Mouse (Mus musculus): ENCODE measurements at regions not wholly inside any gene's neighbourhood (a gene's known extent, or its start where the extent isn't known, plus 50 kb on each side); places are given as distances from the start of the nearest gene placed in this dataset.

DNA sequence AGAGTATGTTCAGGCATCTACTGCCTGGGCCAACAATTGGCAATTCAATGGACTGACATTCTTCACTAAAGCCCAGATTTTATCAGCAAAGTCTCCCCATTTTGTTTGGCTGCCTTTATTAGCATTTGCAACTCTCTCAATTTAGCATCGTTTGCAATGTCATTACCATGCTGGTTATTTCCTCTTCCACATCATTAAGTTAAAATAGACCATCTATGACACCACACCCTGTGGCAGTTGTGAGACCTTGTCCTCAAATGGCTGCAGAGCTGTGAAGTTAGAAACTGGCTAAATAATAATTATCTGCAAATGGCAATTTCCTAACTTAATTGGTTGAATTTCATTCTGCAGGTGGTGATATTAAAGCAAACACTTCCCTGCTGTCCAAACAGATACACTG is 381.8 kb downstream of the H2al1n start:
- no peak for DNase-seq (ENCODE audit: low read depth, low spot score)
- in situ Hi-C loops (cut with MboI; ENCODE audit: low sequenced_read_pairs in 2 of 2, unreplicated experiment in 2 of 2), result no loop called here

DNA sequence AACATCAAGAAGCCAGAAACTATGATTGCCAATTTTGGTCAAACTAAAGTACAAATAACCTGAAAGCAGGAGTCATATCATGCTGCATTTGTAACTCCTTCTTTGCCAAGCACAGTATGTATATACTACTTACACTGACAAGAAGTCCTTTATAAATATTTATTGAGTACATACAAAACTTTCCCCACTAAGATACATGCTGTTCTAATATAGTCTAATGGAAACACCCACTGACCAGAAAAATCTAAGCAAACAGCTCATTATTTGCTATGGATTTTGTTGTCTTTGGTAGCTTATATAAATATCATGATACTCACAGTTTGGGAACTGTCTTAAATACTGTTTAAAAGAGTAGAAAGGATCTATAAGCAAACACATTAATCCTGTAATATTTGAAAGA is 385.9 kb downstream of the H2al1n start:
- TF ChIP-seq ZNF384 (IDR thresholded peaks at IDR 0.05; ENCODE audit: low read depth, low read length), result no peak
- no peak for TF ChIP-seq ZC3H11A (IDR thresholded peaks at IDR 0.05; ENCODE audit: borderline replicate concordance, low read depth, low read length)
- TF ChIP-seq HCFC1 (IDR thresholded peaks at IDR 0.05; ENCODE audit: borderline replicate concordance, insufficient read depth, low read length), result no peak
- TF ChIP-seq CHD2 (IDR thresholded peaks at IDR 0.05; ENCODE audit: low read depth, low read length), result no peak
- no peak for TF ChIP-seq MAFK (IDR thresholded peaks at IDR 0.05; ENCODE audit: insufficient read depth, low read depth, low read length)
- H3K4me1 ChIP-seq (ENCODE audit: control insufficient read depth in 2 of 2, insufficient read depth in 2 of 2, low read length in 2 of 2, poor library complexity in 1 of 2), result no peaks in the 10 kb centered on the region
- in situ Hi-C loops (cut with MboI; ENCODE audit: low sequenced_read_pairs in 2 of 2, unreplicated experiment in 2 of 2), result no loop called here
- no peak for DNase-seq (ENCODE audit: low read depth, low spot score)
- H3K9me3 ChIP-seq (ENCODE audit: control insufficient read depth, insufficient read depth, low read depth, low read length), result no peaks in the 10 kb centered on the region
- no peak overlapping the region for H3K4me3 ChIP-seq (ENCODE audit: insufficient read depth in 1 of 2, low read depth in 1 of 2, low read length in 2 of 2, poor library complexity in 1 of 2, severe bottlenecking in 1 of 2)
- no peak overlapping the region for H3K27ac ChIP-seq (ENCODE audit: insufficient read depth, low read depth, low read length, poor library complexity, severe bottlenecking)
- no peaks in the 10 kb centered on the region for H3K36me3 ChIP-seq (ENCODE audit: control insufficient read depth, insufficient read depth, low read length, poor library complexity, severe bottlenecking)
- H3K9ac ChIP-seq (ENCODE audit: insufficient read depth, low read depth, low read length, poor library complexity, severe bottlenecking), result no peak overlapping the region

More for the DNA sequence above, 381.8 kb downstream of the H2al1n start:
- TF ChIP-seq ZC3H11A (IDR thresholded peaks at IDR 0.05; ENCODE audit: borderline replicate concordance, low read depth, low read length) (no peak), MAFK (IDR thresholded peaks at IDR 0.05; ENCODE audit: insufficient read depth, low read depth, low read length) (no peak), ZNF384 (IDR thresholded peaks at IDR 0.05; ENCODE audit: low read depth, low read length) (no peak), CHD2 (IDR thresholded peaks at IDR 0.05; ENCODE audit: low read depth, low read length) (no peak)
- no peak overlapping the region for H3K27ac ChIP-seq (ENCODE audit: insufficient read depth, low read depth, low read length, poor library complexity, severe bottlenecking)
- no peaks in the 10 kb centered on the region for H3K36me3 ChIP-seq (ENCODE audit: control insufficient read depth, insufficient read depth, low read length, poor library complexity, severe bottlenecking)
- no peak overlapping the region for H3K4me3 ChIP-seq (ENCODE audit: insufficient read depth in 1 of 2, low read depth in 1 of 2, low read length in 2 of 2, poor library complexity in 1 of 2, severe bottlenecking in 1 of 2)
- H3K9me3 ChIP-seq (ENCODE audit: control insufficient read depth, insufficient read depth, low read depth, low read length), result no peaks in the 10 kb centered on the region
- H3K4me1 ChIP-seq (ENCODE audit: control insufficient read depth in 2 of 2, insufficient read depth in 2 of 2, low read length in 2 of 2, poor library complexity in 1 of 2), result no peaks in the 10 kb centered on the region
- H3K9ac ChIP-seq (ENCODE audit: insufficient read depth, low read depth, low read length, poor library complexity, severe bottlenecking), result no peak overlapping the region

- TF ChIP-seq MAFK (IDR thresholded peaks at IDR 0.05; ENCODE audit: insufficient read depth, low read depth, low read length) (no peak), ZC3H11A (IDR thresholded peaks at IDR 0.05; ENCODE audit: borderline replicate concordance, low read depth, low read length) (no peak), ZNF384 (IDR thresholded peaks at IDR 0.05; ENCODE audit: low read depth, low read length) (no peak), HCFC1 (IDR thresholded peaks at IDR 0.05; ENCODE audit: borderline replicate concordance, insufficient read depth, low read length) (no peak), CHD2 (IDR thresholded peaks at IDR 0.05; ENCODE audit: low read depth, low read length) (no peak)
- Histone ChIP-seq H3K36me3 (ENCODE audit: control insufficient read depth, insufficient read depth, low read length, poor library complexity, severe bottlenecking) (no peaks in the 10 kb centered on the region), H3K4me3 (ENCODE audit: insufficient read depth in 1 of 2, low read depth in 1 of 2, low read length in 2 of 2, poor library complexity in 1 of 2, severe bottlenecking in 1 of 2) (no peak overlapping the region), H3K4me1 (ENCODE audit: control insufficient read depth in 2 of 2, insufficient read depth in 2 of 2, low read length in 2 of 2, poor library complexity in 1 of 2) (no peaks in the 10 kb centered on the region), H3K9me3 (ENCODE audit: control insufficient read depth, insufficient read depth, low read depth, low read length) (no peaks in the 10 kb centered on the region), H3K27ac (ENCODE audit: insufficient read depth, low read depth, low read length, poor library complexity, severe bottlenecking) (no peak overlapping the region), H3K9ac (ENCODE audit: insufficient read depth, low read depth, low read length, poor library complexity, severe bottlenecking) (no peak overlapping the region)
- in situ Hi-C loops (cut with MboI; ENCODE audit: low sequenced_read_pairs in 2 of 2, unreplicated experiment in 2 of 2), result no loop called here
- DNase-seq (ENCODE audit: low read depth, low spot score), result no peak
Measured at GRCm38 (mm10) chrX:14601916-14602315, 391.0 kb downstream of the H2al1n start.

GRCm38 (mm10) chrX:14609196-14609595 is 398.2 kb downstream of the H2al1n start:
- Histone ChIP-seq H3K9ac (ENCODE audit: insufficient read depth, low read depth, low read length, poor library complexity, severe bottlenecking) (no peak overlapping the region), H3K4me3 (ENCODE audit: insufficient read depth in 1 of 2, low read depth in 1 of 2, low read length in 2 of 2, poor library complexity in 1 of 2, severe bottlenecking in 1 of 2) (no peak overlapping the region), H3K27ac (ENCODE audit: insufficient read depth, low read depth, low read length, poor library complexity, severe bottlenecking) (no peak overlapping the region), H3K36me3 (ENCODE audit: control insufficient read depth, insufficient read depth, low read length, poor library complexity, severe bottlenecking) (no peaks in the 10 kb centered on the region), H3K9me3 (ENCODE audit: control insufficient read depth, insufficient read depth, low read depth, low read length) (no peaks in the 10 kb centered on the region), H3K4me1 (ENCODE audit: control insufficient read depth in 2 of 2, insufficient read depth in 2 of 2, low read length in 2 of 2, poor library complexity in 1 of 2) (no peaks in the 10 kb centered on the region)
- DNase-seq (ENCODE audit: low read depth, low spot score), result no peak
- TF ChIP-seq ZNF384 (IDR thresholded peaks at IDR 0.05; ENCODE audit: low read depth, low read length), result no peak
- TF ChIP-seq MAFK (IDR thresholded peaks at IDR 0.05; ENCODE audit: insufficient read depth, low read depth, low read length), result no peak
- TF ChIP-seq HCFC1 (IDR thresholded peaks at IDR 0.05; ENCODE audit: borderline replicate concordance, insufficient read depth, low read length), result no peak
- no peak for TF ChIP-seq ZC3H11A (IDR thresholded peaks at IDR 0.05; ENCODE audit: borderline replicate concordance, low read depth, low read length)
- no peak for TF ChIP-seq CHD2 (IDR thresholded peaks at IDR 0.05; ENCODE audit: low read depth, low read length)
- in situ Hi-C loops (cut with MboI; ENCODE audit: low sequenced_read_pairs in 2 of 2, unreplicated experiment in 2 of 2), result no loop called here

All from ES-E14 (cell line).